Mouse (Mus musculus): ENCODE measurements at regions not wholly inside any gene's neighbourhood (a gene's known extent, or its start where the extent isn't known, plus 50 kb on each side); places are given as distances from the start of the nearest gene placed in this dataset.

DNA sequence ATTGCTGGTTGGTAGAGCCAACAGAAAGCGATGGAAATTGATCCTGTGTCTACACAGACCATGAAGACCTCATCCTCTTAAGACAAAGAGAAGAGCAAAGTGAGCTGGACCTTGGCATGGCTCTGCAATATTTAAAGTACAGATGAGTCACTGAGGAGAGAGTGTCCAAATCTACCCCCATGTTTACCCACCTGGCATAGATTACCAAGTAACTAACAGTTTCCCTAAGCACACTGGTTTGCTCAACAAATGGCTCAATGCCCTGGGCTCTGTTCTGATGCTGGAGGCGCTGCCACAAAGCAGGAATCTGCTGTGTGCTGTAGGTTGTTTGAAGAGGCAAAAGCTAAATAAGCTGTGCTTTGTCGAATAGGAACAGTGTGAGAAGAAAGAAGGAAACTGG is 345.0 kb upstream of the Gm10131 start:
- no peaks in the 10 kb centered on the region for H3K27me3 ChIP-seq (ENCODE audit: control insufficient read depth, insufficient read depth, low read length)
- 79% methylated on average over 3 of the region's 3 CpGs for WGBS

GRCm38 (mm10) chr8:34455376-34455775 is 343.8 kb upstream of the Gm10131 start:
- no peaks in the 10 kb centered on the region for H3K27me3 ChIP-seq (ENCODE audit: control insufficient read depth, insufficient read depth, low read length)
- H3K9me3 ChIP-seq (ENCODE audit: control insufficient read depth, low read length) = no peaks in the 10 kb centered on the region
- H3K4me1 ChIP-seq (ENCODE audit: control insufficient read depth, insufficient read depth, low read length) = no peaks in the 10 kb centered on the region
- DNase-seq (ENCODE audit: low spot score) = no peak
- H3K36me3 ChIP-seq (ENCODE audit: control insufficient read depth, insufficient read depth, low read length) = no peaks in the 10 kb centered on the region
- 81% methylated on average over 14 of the region's 14 CpGs for WGBS
- no peak overlapping the region for H3K4me2 ChIP-seq (ENCODE audit: low read depth, severe bottlenecking)
- H3K4me3 ChIP-seq (ENCODE audit: low read depth, low read length) = no peak overlapping the region
- H3K9ac ChIP-seq (ENCODE audit: low read length) = no peak overlapping the region
- H3K27ac ChIP-seq (replicated peaks; ENCODE audit: low read depth, low read length) = no peak overlapping the region
- no peak for ATAC-seq (ENCODE audit: insufficient number of reproducible peaks, low FRiP score, low TSS enrichment, low read depth)

More for the DNA sequence above, 345.0 kb upstream of the Gm10131 start:
- Histone ChIP-seq H3K4me1 (ENCODE audit: control insufficient read depth, insufficient read depth, low read length) (no peaks in the 10 kb centered on the region), H3K36me3 (ENCODE audit: control insufficient read depth, insufficient read depth, low read length) (no peaks in the 10 kb centered on the region), H3K9ac (ENCODE audit: low read length) (no peak overlapping the region), H3K4me3 (ENCODE audit: low read depth, low read length) (no peak overlapping the region), H3K4me2 (ENCODE audit: low read depth, severe bottlenecking) (no peak overlapping the region), H3K27ac (replicated peaks; ENCODE audit: low read depth, low read length) (no peak overlapping the region), H3K9me3 (ENCODE audit: control insufficient read depth, low read length) (no peaks in the 10 kb centered on the region; the same call in 1 of the 2 replicates)
- ATAC-seq (ENCODE audit: insufficient number of reproducible peaks, low FRiP score, low TSS enrichment, low read depth) (no peak), DNase-seq (ENCODE audit: low spot score) (no peak)

GRCm38 (mm10) chr8:34452811-34453210 is 341.3 kb upstream of the Gm10131 start:
- Histone ChIP-seq H3K4me3 (ENCODE audit: low read depth, low read length) (no peak overlapping the region), H3K27ac (replicated peaks; ENCODE audit: low read depth, low read length) (no peak overlapping the region), H3K27me3 (ENCODE audit: control insufficient read depth, insufficient read depth, low read length) (no peaks in the 10 kb centered on the region), H3K9ac (ENCODE audit: low read length) (no peak overlapping the region), H3K4me1 (ENCODE audit: control insufficient read depth, insufficient read depth, low read length) (peaks cover 4% of the 10 kb centered on the region; the same call in 1 of the 2 replicates), H3K36me3 (ENCODE audit: control insufficient read depth, insufficient read depth, low read length) (no peaks in the 10 kb centered on the region), H3K9me3 (ENCODE audit: control insufficient read depth, low read length) (no peaks in the 10 kb centered on the region), H3K4me2 (ENCODE audit: low read depth, severe bottlenecking) (no peak overlapping the region)
- DNase-seq (ENCODE audit: low spot score) = peak; percentile 20
- 47% methylated on average over 6 of the region's 6 CpGs for WGBS
- no peak for ATAC-seq (ENCODE audit: insufficient number of reproducible peaks, low FRiP score, low TSS enrichment, low read depth)

DNA sequence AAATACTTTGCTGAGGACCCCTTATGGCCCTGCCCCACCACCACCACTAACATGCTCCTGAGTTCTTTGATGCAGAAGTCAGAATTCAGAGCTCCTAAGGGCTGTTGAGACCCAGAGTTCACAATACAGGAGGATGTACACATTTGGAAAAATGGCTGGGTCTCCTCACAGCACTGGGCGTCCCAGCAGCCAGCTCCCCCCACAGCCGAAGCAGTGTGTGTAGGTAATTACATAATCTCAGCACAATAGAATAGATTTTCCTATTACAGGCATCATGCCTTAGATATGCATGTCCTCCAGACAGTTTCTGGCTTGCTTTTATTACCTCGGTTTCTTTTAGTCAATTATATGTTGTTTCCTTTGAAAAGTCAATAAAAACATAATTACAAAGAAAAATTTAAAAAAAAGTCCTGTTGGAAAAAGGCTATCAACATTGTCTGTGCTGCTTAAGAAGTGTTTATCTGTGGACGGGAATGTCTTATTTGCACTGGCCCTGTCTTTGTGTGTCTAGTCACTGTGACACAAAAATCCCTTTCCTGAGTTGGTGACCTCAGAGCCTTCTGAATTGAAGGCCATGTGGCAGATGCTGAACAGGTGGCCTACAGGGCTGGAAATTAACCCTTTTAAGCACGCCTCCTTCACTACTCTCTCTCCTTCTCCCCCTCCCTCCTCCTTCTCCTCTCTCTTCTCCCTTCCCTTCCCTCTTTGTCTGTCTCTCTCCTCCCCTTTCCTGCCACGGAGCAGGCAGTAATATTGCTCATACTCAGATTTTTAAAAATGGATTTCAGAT is 339.9 kb upstream of the Gm10131 start:
- no peak overlapping the region for H3K4me2 ChIP-seq (ENCODE audit: low read depth, severe bottlenecking)
- ATAC-seq (ENCODE audit: insufficient number of reproducible peaks, low FRiP score, low TSS enrichment, low read depth) = no peak
- DNase-seq (ENCODE audit: low spot score) = peak; percentile 22
- H3K9me3 ChIP-seq (ENCODE audit: control insufficient read depth, low read length) = no peaks in the 10 kb centered on the region
- no peak overlapping the region for H3K9ac ChIP-seq (ENCODE audit: low read length)
- H3K27me3 ChIP-seq (ENCODE audit: control insufficient read depth, insufficient read depth, low read length) = no peaks in the 10 kb centered on the region
- 46% methylated on average over 6 of the region's 6 CpGs for WGBS
- H3K4me1 ChIP-seq (ENCODE audit: control insufficient read depth, insufficient read depth, low read length) = peaks cover 4% of the 10 kb centered on the region; the same call in 1 of the 2 replicates
- H3K36me3 ChIP-seq (ENCODE audit: control insufficient read depth, insufficient read depth, low read length) = no peaks in the 10 kb centered on the region
- no peak overlapping the region for H3K4me3 ChIP-seq (ENCODE audit: low read depth, low read length)
- H3K27ac ChIP-seq (replicated peaks; ENCODE audit: low read depth, low read length) = no peak overlapping the region

GRCm38 (mm10) chr8:34449391-34450044 is 338.0 kb upstream of the Gm10131 start:
- WGBS = 89% methylated on average over 11 of the region's 11 CpGs
- Histone ChIP-seq H3K9me3 (ENCODE audit: control insufficient read depth, low read length) (no peaks in the 10 kb centered on the region), H3K27ac (replicated peaks; ENCODE audit: low read depth, low read length) (no peak overlapping the region), H3K36me3 (ENCODE audit: control insufficient read depth, insufficient read depth, low read length) (no peaks in the 10 kb centered on the region), H3K27me3 (ENCODE audit: control insufficient read depth, insufficient read depth, low read length) (no peaks in the 10 kb centered on the region), H3K4me1 (ENCODE audit: control insufficient read depth, insufficient read depth, low read length) (peaks cover 4% of the 10 kb centered on the region; the same call in 1 of the 2 replicates), H3K4me3 (ENCODE audit: low read depth, low read length) (no peak overlapping the region), H3K4me2 (ENCODE audit: low read depth, severe bottlenecking) (no peak overlapping the region), H3K9ac (ENCODE audit: low read length) (no peak overlapping the region)
- ATAC-seq (ENCODE audit: insufficient number of reproducible peaks, low FRiP score, low TSS enrichment, low read depth) = no peak
- DNase-seq (ENCODE audit: low spot score) = no peak

DNA sequence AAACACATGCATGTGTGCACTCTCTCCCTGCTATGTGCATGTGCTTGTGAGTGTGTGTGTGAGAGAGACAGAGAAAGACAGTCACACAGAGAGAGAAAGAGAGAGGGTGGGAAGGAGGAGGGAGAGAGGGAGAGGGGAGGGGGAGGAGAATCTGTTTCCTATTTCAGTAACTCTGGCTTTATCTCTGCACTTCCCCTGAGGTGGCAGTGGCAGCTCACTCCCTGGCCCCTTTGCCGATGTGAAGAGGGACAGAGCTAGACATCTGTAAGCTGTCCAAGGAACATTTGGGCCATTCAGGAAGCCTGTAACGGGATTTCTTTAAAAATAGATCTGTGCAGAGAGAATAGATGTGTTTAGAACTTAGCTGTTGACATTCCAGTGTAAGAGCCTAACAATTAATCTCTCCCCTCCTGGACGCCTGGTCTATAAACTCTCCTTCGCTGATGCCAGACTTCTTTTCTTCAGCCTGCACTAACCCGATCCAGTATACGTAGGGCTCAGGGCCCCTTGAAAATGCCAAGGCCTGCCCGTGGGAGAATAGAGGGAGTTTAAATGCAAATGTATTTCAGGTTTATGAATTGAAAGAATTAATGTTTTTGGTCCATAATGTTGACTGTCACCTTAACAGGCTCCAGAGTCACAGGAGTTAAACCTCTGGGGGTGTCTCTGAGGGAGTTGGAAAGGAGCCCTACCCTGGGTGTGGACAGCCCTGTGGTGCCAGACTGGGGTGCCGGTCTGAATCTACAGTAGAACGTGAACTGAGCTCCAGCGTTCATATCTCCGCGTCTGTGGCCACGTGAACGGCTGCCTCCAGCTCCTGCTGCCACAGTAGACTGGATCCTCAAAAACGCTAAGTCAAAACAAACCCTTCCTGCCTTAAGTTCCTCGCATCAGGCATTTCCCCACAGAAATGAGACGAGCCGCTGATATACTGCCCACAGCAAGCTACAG is 336.6 kb upstream of the Gm10131 start:
- H3K4me3 ChIP-seq (ENCODE audit: low read depth, low read length) = no peak overlapping the region

GRCm38 (mm10) chr8:34442688-34443087 is 331.2 kb upstream of the Gm10131 start:
- no peak for DNase-seq (ENCODE audit: low spot score)

More for the DNA sequence above, 336.6 kb upstream of the Gm10131 start:
- no peaks in the 10 kb centered on the region for H3K9me3 ChIP-seq (ENCODE audit: control insufficient read depth, low read length)
- WGBS = 47% methylated on average over 18 of the region's 18 CpGs
- H3K4me1 ChIP-seq (ENCODE audit: control insufficient read depth, insufficient read depth, low read length) = peaks cover 4% of the 10 kb centered on the region; the same call in 1 of the 2 replicates
- no peaks in the 10 kb centered on the region for H3K27me3 ChIP-seq (ENCODE audit: control insufficient read depth, insufficient read depth, low read length)
- H3K4me2 ChIP-seq (ENCODE audit: low read depth, severe bottlenecking) = no peak overlapping the region
- H3K36me3 ChIP-seq (ENCODE audit: control insufficient read depth, insufficient read depth, low read length) = no peaks in the 10 kb centered on the region
- H3K27ac ChIP-seq (replicated peaks; ENCODE audit: low read depth, low read length) = no peak overlapping the region
- ATAC-seq (ENCODE audit: insufficient number of reproducible peaks, low FRiP score, low TSS enrichment, low read depth) = no peak
- peak; percentile 25 for DNase-seq (ENCODE audit: low spot score)
- H3K9ac ChIP-seq (ENCODE audit: low read length) = no peak overlapping the region

GRCm38 (mm10) chr8:34441756-34442155 is 330.2 kb upstream of the Gm10131 start:
- no peak overlapping the region for H3K4me3 ChIP-seq (ENCODE audit: low read depth, low read length)
- H3K4me2 ChIP-seq (ENCODE audit: low read depth, severe bottlenecking) = no peak overlapping the region
- no peak overlapping the region for H3K9ac ChIP-seq (ENCODE audit: low read length)
- 74% methylated on average over 3 of the region's 3 CpGs for WGBS
- no peaks in the 10 kb centered on the region for H3K27me3 ChIP-seq (ENCODE audit: control insufficient read depth, insufficient read depth, low read length)
- H3K9me3 ChIP-seq (ENCODE audit: control insufficient read depth, low read length) = no peaks in the 10 kb centered on the region
- no peak for ATAC-seq (ENCODE audit: insufficient number of reproducible peaks, low FRiP score, low TSS enrichment, low read depth)
- H3K36me3 ChIP-seq (ENCODE audit: control insufficient read depth, insufficient read depth, low read length) = no peaks in the 10 kb centered on the region
- no peak for DNase-seq (ENCODE audit: low spot score)
- H3K4me1 ChIP-seq (ENCODE audit: control insufficient read depth, insufficient read depth, low read length) = no peaks in the 10 kb centered on the region
- H3K27ac ChIP-seq (replicated peaks; ENCODE audit: low read depth, low read length) = no peak overlapping the region

More at GRCm38 (mm10) chr8:34442688-34443087, 331.2 kb upstream of the Gm10131 start:
- 79% methylated on average over 3 of the region's 3 CpGs for WGBS
- no peak overlapping the region for H3K27ac ChIP-seq (replicated peaks; ENCODE audit: low read depth, low read length)
- no peak overlapping the region for H3K9ac ChIP-seq (ENCODE audit: low read length)
- no peaks in the 10 kb centered on the region for H3K4me1 ChIP-seq (ENCODE audit: control insufficient read depth, insufficient read depth, low read length)
- no peak overlapping the region for H3K4me3 ChIP-seq (ENCODE audit: low read depth, low read length)
- H3K27me3 ChIP-seq (ENCODE audit: control insufficient read depth, insufficient read depth, low read length) = no peaks in the 10 kb centered on the region
- ATAC-seq (ENCODE audit: insufficient number of reproducible peaks, low FRiP score, low TSS enrichment, low read depth) = no peak
- no peaks in the 10 kb centered on the region for H3K36me3 ChIP-seq (ENCODE audit: control insufficient read depth, insufficient read depth, low read length)
- no peaks in the 10 kb centered on the region for H3K9me3 ChIP-seq (ENCODE audit: control insufficient read depth, low read length)
- H3K4me2 ChIP-seq (ENCODE audit: low read depth, severe bottlenecking) = no peak overlapping the region
